ENCODE assay signal across 22 mouse cellular contexts in genomic region chr9:57625674-57626500, GRCm38 (mm10). TPM values are rescaled to one million over a fixed set of nuclear protein-coding genes. Genes with fewer than 3 reads are reported as not detected.
DNase-seq lines count a peak whose midpoint lies in the region; ATAC-seq and TF ChIP-seq lines count a peak whose summit lies in the region.
"Had no signal": no experiment of that assay in that cellular context is flagged by ENCODE, and none has a peak within 500 bp of the region (broad histone marks: within the 10 kb centered on the region; RNA-seq: fewer than 3 reads in every experiment).

No protein-coding gene starts in this region.

- H3K4me2 ChIP-seq in lung, postnatal 0 days (replicated peaks; ENCODE audit: low read depth, low read length), result no peak overlapping the region
- H3K4me2 ChIP-seq: embryonic facial prominence, embryonic 13.5 days; forebrain, embryonic 15.5 days; heart, embryonic 12.5 days; limb, embryonic 13.5 days; neural tube, embryonic 13.5 days had no signal

- H3K36me3 ChIP-seq in lung, postnatal 0 days (ENCODE audit: insufficient read depth, low read length), result peaks cover 29% of the 10 kb centered on the region
- H3K36me3 ChIP-seq in ES-E14 (ENCODE audit: control insufficient read depth, insufficient read depth, low read length, poor library complexity, severe bottlenecking), result peaks cover 46% of the 10 kb centered on the region
- peaks cover 71% of the 10 kb centered on the region for H3K36me3 ChIP-seq in limb, embryonic 10.5 days

- no peak for TF ChIP-seq CTCF in lung, postnatal 0 days (IDR thresholded peaks at IDR 0.05)

- no peaks in the 10 kb centered on the region for H3K9me3 ChIP-seq in lung, postnatal 0 days (ENCODE audit: low read length)
- H3K9me3 ChIP-seq in ES-E14 (ENCODE audit: control insufficient read depth, insufficient read depth, low read depth, low read length), result no peaks in the 10 kb centered on the region
- H3K9me3 ChIP-seq in limb, embryonic 10.5 days (replicated peaks), result no peaks in the 10 kb centered on the region
- H3K9me3 ChIP-seq: embryonic facial prominence, embryonic 13.5 days; forebrain, embryonic 15.5 days; heart, embryonic 12.5 days; limb, embryonic 13.5 days; neural tube, embryonic 13.5 days had no signal

- no peaks in the 10 kb centered on the region for H3K4me1 ChIP-seq in lung, postnatal 0 days (ENCODE audit: insufficient read depth, low read depth, low read length)
- H3K4me1 ChIP-seq in ES-E14 (ENCODE audit: control insufficient read depth in 2 of 2, insufficient read depth in 2 of 2, low read length in 2 of 2, poor library complexity in 1 of 2), result peaks cover 0 to 9% of the 10 kb centered on the region in 2 experiments; a peak in 2 of 4 replicates
- no peaks in the 10 kb centered on the region for H3K4me1 ChIP-seq in limb, embryonic 10.5 days
- H3K4me1 ChIP-seq: embryonic facial prominence, embryonic 13.5 days; forebrain, embryonic 15.5 days; heart, embryonic 12.5 days; limb, embryonic 13.5 days; neural tube, embryonic 13.5 days had no signal

- WGBS in lung, postnatal 0 days, result 87% methylated on average over 15 of the region's 15 CpGs
- WGBS in limb, embryonic 10.5 days, result 90% methylated on average over 15 of the region's 15 CpGs

- in situ Hi-C loops in ES-E14 (cut with MboI; ENCODE audit: low sequenced_read_pairs in 2 of 2, unreplicated experiment in 2 of 2), result no loop called here

- no peak overlapping the region for H3K27ac ChIP-seq in lung, postnatal 0 days (ENCODE audit: low read length)
- H3K27ac ChIP-seq in ES-E14 (ENCODE audit: insufficient read depth, low read depth, low read length, poor library complexity, severe bottlenecking), result no peak overlapping the region
- H3K27ac ChIP-seq in limb, embryonic 10.5 days, result peak overlapping the region; percentile 39; the same call in 1 of the 2 replicates
- H3K27ac ChIP-seq: embryonic facial prominence, embryonic 13.5 days; forebrain, embryonic 15.5 days; left cerebral cortex, adult 2 months; limb, embryonic 13.5 days; neural tube, embryonic 13.5 days had no signal

- ATAC-seq in lung, postnatal 0 days, result no peak
- no peak for ATAC-seq in monocyte, adult 5-6 weeks (replicated peaks; ENCODE audit: insufficient number of reproducible peaks, low FRiP score, low TSS enrichment, poor library complexity, severe bottlenecking)
- ATAC-seq: forebrain, embryonic 15.5 days; intestine, postnatal 0 days had no signal

- H3K4me3 ChIP-seq in lung, postnatal 0 days (ENCODE audit: low read depth, low read length), result no peak overlapping the region
- peak overlapping the region; percentile 18 to 23; a peak in 2 of 4 replicates for H3K4me3 ChIP-seq in ES-E14 (ENCODE audit: insufficient read depth in 1 of 2, low read depth in 1 of 2, low read length in 2 of 2, poor library complexity in 1 of 2, severe bottlenecking in 1 of 2)
- no peak overlapping the region for H3K4me3 ChIP-seq in limb, embryonic 10.5 days
- H3K4me3 ChIP-seq: embryonic facial prominence, embryonic 13.5 days; forebrain, embryonic 15.5 days; heart, embryonic 12.5 days; left cerebral cortex, adult 2 months; limb, embryonic 13.5 days; neural tube, embryonic 13.5 days had no signal

- TF ChIP-seq EP300 in lung, postnatal 0 days (IDR thresholded peaks at IDR 0.05), result no peak

- no peaks in the 10 kb centered on the region for H3K27me3 ChIP-seq in lung, postnatal 0 days (replicated peaks; ENCODE audit: insufficient read depth, low read length)
- no peaks in the 10 kb centered on the region for H3K27me3 ChIP-seq in limb, embryonic 10.5 days (ENCODE audit: low read depth, poor library complexity, severe bottlenecking)
- H3K27me3 ChIP-seq: embryonic facial prominence, embryonic 13.5 days; forebrain, embryonic 15.5 days; heart, embryonic 12.5 days; limb, embryonic 13.5 days; neural tube, embryonic 13.5 days had no signal

- H3K9ac ChIP-seq in lung, postnatal 0 days (replicated peaks; ENCODE audit: low read depth), result no peak overlapping the region
- H3K9ac ChIP-seq in ES-E14 (ENCODE audit: insufficient read depth, low read depth, low read length, poor library complexity, severe bottlenecking), result peak overlapping the region; percentile 0; the same call in 1 of the 2 replicates
- H3K9ac ChIP-seq: embryonic facial prominence, embryonic 13.5 days; forebrain, embryonic 15.5 days; heart, embryonic 12.5 days; limb, embryonic 13.5 days; neural tube, embryonic 13.5 days had no signal

- DNase-seq in cerebellum, adult 9-11 months, result peak; percentile 58
- no peak for DNase-seq in cerebellum, adult 11 months
- peak; percentile 2 for DNase-seq in lung, postnatal 0 days (ENCODE audit: low spot score)
- DNase-seq in lung, postnatal 4 days, result no peak
- no peak for DNase-seq in ES-E14 (ENCODE audit: low read depth, low spot score)
- DNase-seq in limb, embryonic 10.5 days (ENCODE audit: low spot score), result no peak
- no peak for DNase-seq in adrenal gland, postnatal 4 days (ENCODE audit: low spot score in 2 of 2)
- DNase-seq: adrenal gland, adult 2 months; B cell, adult 2 months; gastrocnemius, postnatal 10 days; heart, postnatal 4 days; lung, adult 18-20 months had no signal

TF ChIP-seq in ES-E14, 5 proteins besides CTCF, POLR2A, EP300 and RAD21:
- TF ChIP-seq CHD2 (IDR thresholded peaks at IDR 0.05; ENCODE audit: low read depth, low read length) (no peak), ZNF384 (IDR thresholded peaks at IDR 0.05; ENCODE audit: low read depth, low read length) (no peak), HCFC1 (IDR thresholded peaks at IDR 0.05; ENCODE audit: borderline replicate concordance, insufficient read depth, low read length) (no peak), MAFK (IDR thresholded peaks at IDR 0.05; ENCODE audit: insufficient read depth, low read depth, low read length) (no peak), ZC3H11A (IDR thresholded peaks at IDR 0.05; ENCODE audit: borderline replicate concordance, low read depth, low read length) (no peak)

RNA-seq across cellular contexts. Expression of gene Lman1l, which starts 5.3 kb away (rescaled TPM):
- polyA plus RNA-seq in lung, postnatal 0 days (2015; fragmentation: Nextera tagmentation; extraction: Ambion mirVana), result not detected in 2 replicates
- total RNA-seq in ES-E14 (2012; rRNA removed), result 0.22 TPM in 1 of 2 replicates, not detected in the other
- polyA plus RNA-seq in limb, embryonic 10.5 days (2016; fragmentation: Nextera tagmentation; extraction: Ambion mirVana), result not detected in 2 replicates
- total RNA-seq in adrenal gland, postnatal 4 days (2021), result not detected
- not detected in 3 replicates for total RNA-seq in monocyte, adult 5-6 weeks (2017)
- total RNA-seq: adrenal gland, adult 2 months; common myeloid progenitor, adult 5-6 weeks; gastrocnemius, postnatal 10 days; heart, postnatal 4 days; left cerebral cortex, adult 2 months; megakaryocyte progenitor cell, adult 5-6 weeks had no signal
- polyA plus RNA-seq: adrenal gland, adult 2 months; embryonic facial prominence, embryonic 13.5 days; forebrain, embryonic 15.5 days; heart, embryonic 12.5 days; intestine, postnatal 0 days; limb, embryonic 13.5 days; neural tube, embryonic 13.5 days had no signal

RNA-seq across cellular contexts. Expression of gene Cplx3, which starts 19.8 kb away (rescaled TPM):
- polyA plus RNA-seq in lung, postnatal 0 days (2015; fragmentation: Nextera tagmentation; extraction: Ambion mirVana), result not detected in 2 replicates
- not detected in 2 replicates for total RNA-seq in ES-E14 (2012; rRNA removed)
- polyA plus RNA-seq in limb, embryonic 10.5 days (2016; fragmentation: Nextera tagmentation; extraction: Ambion mirVana), result not detected in 2 replicates
- total RNA-seq in adrenal gland, postnatal 4 days (2021), result not detected
- not detected in 3 replicates for total RNA-seq in monocyte, adult 5-6 weeks (2017)
- total RNA-seq: adrenal gland, adult 2 months; common myeloid progenitor, adult 5-6 weeks; gastrocnemius, postnatal 10 days; heart, postnatal 4 days; megakaryocyte progenitor cell, adult 5-6 weeks had no signal
- polyA plus RNA-seq: adrenal gland, adult 2 months; embryonic facial prominence, embryonic 13.5 days; heart, embryonic 12.5 days; intestine, postnatal 0 days; limb, embryonic 13.5 days; neural tube, embryonic 13.5 days had no signal

RNA-seq across cellular contexts. Expression of gene Csk, which starts 27.5 kb away (rescaled TPM):
- polyA plus RNA-seq in lung, postnatal 0 days (2015; fragmentation: Nextera tagmentation; extraction: Ambion mirVana), result 25.6 and 27.3 TPM in 2 replicates
- total RNA-seq in ES-E14 (2012; rRNA removed), result 27.1 and 32.2 TPM in 2 replicates
- polyA plus RNA-seq in limb, embryonic 10.5 days (2016; fragmentation: Nextera tagmentation; extraction: Ambion mirVana), result 33.2 and 40.1 TPM in 2 replicates
- total RNA-seq in adrenal gland, postnatal 4 days (2021), result 10 to 100 TPM; 91.3 to 92.4 TPM
- 332 to 455 TPM (median 337 TPM) in 3 replicates for total RNA-seq in monocyte, adult 5-6 weeks (2017)

RNA-seq across cellular contexts. Expression of gene Ulk3, which starts 36.6 kb away (rescaled TPM):
- polyA plus RNA-seq in lung, postnatal 0 days (2015; fragmentation: Nextera tagmentation; extraction: Ambion mirVana), result 7.3 and 7.8 TPM in 2 replicates
- 7.3 and 16.5 TPM in 2 replicates for total RNA-seq in ES-E14 (2012; rRNA removed)
- polyA plus RNA-seq in limb, embryonic 10.5 days (2016; fragmentation: Nextera tagmentation; extraction: Ambion mirVana), result 10.1 and 12.0 TPM in 2 replicates
- total RNA-seq in adrenal gland, postnatal 4 days (2021), result 10 to 100 TPM; 23.4 to 29.2 TPM
- total RNA-seq in monocyte, adult 5-6 weeks (2017), result 3.8 to 20.7 TPM (median 20.3 TPM) in 3 replicates

RNA-seq across cellular contexts. Expression of gene Cyp1a2, which starts 57.6 kb away (rescaled TPM):
- 0.07 TPM in 1 of 2 replicates, not detected in the other for polyA plus RNA-seq in lung, postnatal 0 days (2015; fragmentation: Nextera tagmentation; extraction: Ambion mirVana)
- 0.67 and 0.69 TPM in 2 replicates for total RNA-seq in ES-E14 (2012; rRNA removed)
- not detected in 2 replicates for polyA plus RNA-seq in limb, embryonic 10.5 days (2016; fragmentation: Nextera tagmentation; extraction: Ambion mirVana)
- total RNA-seq in adrenal gland, postnatal 4 days (2021), result 1 to 10 TPM in 1 of 2 experiments, not detected in 1; 8.7 TPM
- not detected in 3 replicates for total RNA-seq in monocyte, adult 5-6 weeks (2017)
- total RNA-seq: common myeloid progenitor, adult 5-6 weeks; heart, postnatal 4 days; left cerebral cortex, adult 2 months; megakaryocyte progenitor cell, adult 5-6 weeks had no signal
- polyA plus RNA-seq: embryonic facial prominence, embryonic 13.5 days; forebrain, embryonic 15.5 days; heart, embryonic 12.5 days; intestine, postnatal 0 days; limb, embryonic 13.5 days; neural tube, embryonic 13.5 days had no signal

Comparison
In these comparisons a context has a peak if more than half of its experiments do, and no peak if none do; other contexts are left out.
1. DNase-seq: peak in cerebellum, adult 9-11 months (single experiment) and lung, postnatal 0 days (single experiment); none in cerebellum, adult 11 months (single experiment), lung, postnatal 4 days (0 of 2), ES-E14 (single experiment), limb, embryonic 10.5 days (single experiment) and adrenal gland, postnatal 4 days (0 of 2).
2. H3K4me3 ChIP-seq: peak in ES-E14 (2 of 2); none in lung, postnatal 0 days (single experiment) and limb, embryonic 10.5 days (single experiment).